Mouse (Mus musculus) heart, adult 2 months (tissue): ENCODE results near the gene Hat1. TPM values are rescaled to one million over a fixed set of nuclear protein-coding genes. Genes with fewer than 3 reads are reported as not detected.
A peak's percentile ranks its signal among the peaks of the same experiment; 100 is the strongest.

Experiments used
- DNase-seq, 2 experiments: peaks; one replicate each; pipeline ENCODE4 v3.0.0; 2021
- H3K27ac ChIP-seq: fragments of 200-600 bp; 2 replicates; pipeline ENCODE4 v1.8.1; 2022
- H3K27me3 ChIP-seq: fragments of 200-500 bp; 2 replicates; pipeline ENCODE4 v1.6.1; 2012; ENCODE audit warnings: mild to moderate bottlenecking, low read length, inconsistent platforms, mixed read lengths; ENCODE audit not compliant: control insufficient read depth, insufficient read depth
- H3K36me3 ChIP-seq: fragments of 200-500 bp; 2 replicates; pipeline ENCODE4 v1.6.1; 2012; ENCODE audit warnings: low read length, inconsistent platforms; ENCODE audit not compliant: control insufficient read depth, insufficient read depth
- H3K4me1 ChIP-seq: fragments of 200-500 bp; 2 replicates; pipeline ENCODE4 v1.6.1; 2011; ENCODE audit warnings: low read length; ENCODE audit not compliant: control insufficient read depth, insufficient read depth
- H3K4me3 ChIP-seq: fragments of 200-600 bp; 2 replicates; pipeline ENCODE4 v1.8.1; 2022
- H3K79me2 ChIP-seq: fragments of 200-500 bp; replicated peaks from 2 replicates; pipeline ENCODE4 v1.6.1; 2012; ENCODE audit warnings: mild to moderate bottlenecking, inconsistent platforms, low read length, moderate library complexity, mixed read lengths; ENCODE audit not compliant: control insufficient read depth, insufficient read depth
- H3K9ac ChIP-seq: fragments of 200-500 bp; 2 replicates; pipeline ENCODE4 v1.6.1; 2012; ENCODE audit warnings: low read depth, mild to moderate bottlenecking, control low read depth, inconsistent platforms, low read length, mixed read lengths
- CTCF ChIP-seq: fragments of 200-600 bp; IDR thresholded peaks from 2 replicates; pipeline ENCODE4 v1.8.1; 2022; ENCODE audit warnings: antibody characterized with exemption, mild to moderate bottlenecking, moderate library complexity
- EP300 ChIP-seq: fragments of 200-500 bp; IDR thresholded peaks from 2 replicates; pipeline ENCODE4 v1.6.1; 2011; ENCODE audit warnings: low read depth, low read length, control low read depth; ENCODE audit not compliant: insufficient read depth
- POLR2A ChIP-seq: fragments of 200-500 bp; IDR thresholded peaks from 2 replicates; pipeline ENCODE4 v1.6.1; 2011; ENCODE audit warnings: mild to moderate bottlenecking, low read depth, low read length, control low read depth; ENCODE audit not compliant: insufficient read depth
- WGBS: fragments of 180-500 bp; shearing (Covaris S2); methylation state at CpG from one replicate; pipeline ENCODE4 v1.1.7; 2018; 5-methylcytosine and 5-hydroxymethylcytosine counted together
- intact Hi-C: fragments of 180-260 bp; cut with DNase I; formaldehyde crosslinking; loops from one replicate; pipeline ENCODE4 v1.15.1; 2025
- polyA plus RNA-seq: library from polyadenylated mRNA; depleted of rRNA; stranded (reverse); fragments of >200 nt; gene quantifications from 2 replicates; pipeline ENCODE4 v1.2.3, GENCODE M21; 2012
- total RNA-seq, 2 experiments: library from RNA; stranded (reverse); gene quantifications; 2 replicates each; pipeline ENCODE4 v1.2.3; 2021

Hat1 gene
- total and polyA plus RNA-seq, 3 experiments: 7.6 to 28.4 (median 28.1) TPM

DNA sequence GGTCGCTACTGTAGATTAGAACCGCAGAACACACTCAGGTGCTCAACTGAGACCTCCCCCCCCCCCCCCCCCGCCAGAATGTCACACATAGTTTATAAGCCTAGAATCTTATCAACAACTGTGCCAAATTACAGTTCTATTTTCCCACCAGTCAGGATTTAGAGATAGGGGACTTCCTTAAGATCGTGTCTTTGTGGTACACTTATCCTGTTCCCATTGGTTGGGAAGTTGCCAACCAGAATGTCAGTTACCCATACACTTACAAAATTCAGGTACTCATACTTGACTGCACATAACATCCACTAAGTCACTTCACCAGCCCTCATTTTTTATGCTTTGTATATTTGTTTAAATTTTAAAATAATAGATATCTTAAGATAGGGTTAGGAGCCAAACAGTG, 46.7 kb downstream of the Hat1 start:
- Histone ChIP-seq H3K27ac (no peak overlapping the region), H3K36me3 (no peaks in the 10 kb centered on the region), H3K4me1 (no peaks in the 10 kb centered on the region), H3K27me3 (no peaks in the 10 kb centered on the region), H3K79me2 (no peaks in the 10 kb centered on the region), H3K4me3 (no peak overlapping the region), H3K9ac (no peak overlapping the region)
- TF ChIP-seq POLR2A (no peak), CTCF (no peak)
- intact Hi-C loops: no loop called here
- DNase-seq: no peak
- 79% methylated on average over 4 of the region's 4 CpGs for whole genome bisulfite sequencing

GRCm38 (mm10) chr2:71443376-71443775, 54.6 kb downstream of the Hat1 start:
- no peaks in the 10 kb centered on the region for H3K27me3 ChIP-seq
- no peaks in the 10 kb centered on the region for H3K36me3 ChIP-seq
- TF ChIP-seq POLR2A (no peak), CTCF (no peak), EP300 (no peak)
- intact Hi-C loops: no loop called here
- H3K4me1 ChIP-seq: no peaks in the 10 kb centered on the region
- H3K4me3 ChIP-seq: no peak overlapping the region
- no peak overlapping the region for H3K9ac ChIP-seq
- no peaks in the 10 kb centered on the region for H3K79me2 ChIP-seq
- 38% methylated on average over 2 of the region's 2 CpGs for WGBS
- DNase-seq: no peak
- no peak overlapping the region for H3K27ac ChIP-seq

- no peaks in the 10 kb centered on the region for H3K79me2 ChIP-seq
- H3K27me3 ChIP-seq: no peaks in the 10 kb centered on the region
- no peak overlapping the region for H3K4me3 ChIP-seq
- 58% methylated on average over 17 of the region's 17 CpGs for WGBS
- no peak for DNase-seq
- no peak overlapping the region for H3K9ac ChIP-seq
- intact Hi-C loops: no loop called here
- H3K27ac ChIP-seq: no peak overlapping the region
- TF ChIP-seq EP300 (no peak), CTCF (no peak), POLR2A (no peak)
- no peaks in the 10 kb centered on the region for H3K4me1 ChIP-seq
- H3K36me3 ChIP-seq: no peaks in the 10 kb centered on the region
These were observed 56.9 kb downstream of the Hat1 start for GRCm38 (mm10) chr2:71445536-71446196.

DNA sequence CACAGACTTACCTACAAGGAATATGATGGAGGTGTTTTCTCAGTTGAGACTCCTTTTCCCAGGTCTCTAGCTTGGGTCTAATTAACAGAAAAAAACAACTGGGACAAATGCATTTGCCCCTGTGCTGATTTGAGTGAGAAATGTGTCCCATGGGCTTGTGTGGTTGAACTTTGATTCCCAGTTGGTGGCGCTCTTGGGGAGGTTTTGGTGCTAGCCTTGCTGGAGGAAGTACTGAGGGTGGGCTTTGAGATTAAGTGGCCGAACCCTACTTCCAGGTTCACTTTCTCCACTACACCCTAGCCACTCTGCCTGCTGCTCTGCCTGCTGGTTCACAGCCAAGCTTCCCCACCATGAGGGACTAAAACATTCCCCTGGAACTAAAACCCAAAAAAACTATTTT, 60.8 kb downstream of the Hat1 start:
- no peak overlapping the region for H3K4me3 ChIP-seq
- no peaks in the 10 kb centered on the region for H3K79me2 ChIP-seq
- TF ChIP-seq POLR2A (no peak), CTCF (no peak), EP300 (no peak)
- DNase-seq: no peak
- no peaks in the 10 kb centered on the region for H3K36me3 ChIP-seq
- intact Hi-C loops: loop anchor here (5.0 kb wide), 1 partner anchor 83 kb away; no protein-coding TSS in a partner anchor
- H3K4me1 ChIP-seq: no peaks in the 10 kb centered on the region; the same call in 1 of the 2 replicates
- no peaks in the 10 kb centered on the region for H3K27me3 ChIP-seq
- no peak overlapping the region for H3K9ac ChIP-seq
- H3K27ac ChIP-seq: no peak overlapping the region
- WGBS: 24% methylated on average over 2 of the region's 2 CpGs

GRCm38 (mm10) chr2:71451761-71452160, 63.0 kb downstream of the Hat1 start:
- intact Hi-C loops: loop anchor here (5.0 kb wide), 1 partner anchor 81 kb away; no protein-coding TSS in a partner anchor

DNA sequence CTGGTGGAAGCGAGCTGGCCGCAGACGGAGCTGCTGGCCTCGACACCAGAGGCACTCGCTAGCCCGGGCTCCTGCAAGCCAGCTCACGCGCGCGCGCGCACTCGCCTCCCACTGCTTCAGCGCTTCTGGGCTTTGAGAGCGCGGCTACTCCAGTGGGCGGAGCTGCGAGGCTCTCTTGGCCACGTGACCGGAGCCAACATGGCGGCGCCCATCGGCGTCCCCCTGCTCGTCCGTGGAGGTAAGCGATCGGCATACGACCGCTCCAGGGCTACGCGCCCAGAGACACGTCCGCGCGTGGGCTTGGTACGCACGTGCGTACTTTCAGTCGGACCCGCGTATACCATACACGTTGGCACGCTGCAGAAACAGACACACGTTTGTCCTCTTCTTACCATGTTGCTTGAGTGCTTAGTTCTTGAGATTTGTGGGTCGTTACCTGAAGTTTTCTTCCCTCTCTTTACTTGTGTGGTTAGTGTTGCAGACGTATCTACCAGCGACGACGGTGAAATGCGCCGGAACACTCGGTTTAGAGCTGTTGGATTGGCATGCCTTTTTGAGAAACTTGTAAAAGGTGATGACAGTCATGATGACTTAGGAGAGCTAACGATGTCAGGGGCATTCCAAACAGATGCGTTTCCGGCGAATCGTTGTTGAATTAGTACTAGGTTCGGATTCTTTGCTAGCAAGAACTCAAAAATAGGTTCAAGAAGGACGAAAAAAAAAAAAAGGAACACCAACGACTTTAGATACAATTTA, 64.6 kb downstream of the Hat1 start, which contains the start of gene Metap1d:
Gene Metap1d (plus strand): TSS at position 116 of the 756 bp plus-strand sequence.
- Histone ChIP-seq H3K4me3 (peak within 1 kb of the TSS; percentile 84), H3K9ac (peak within 1 kb of the TSS; percentile 71), H3K36me3 (no peaks in the 10 kb centered on the region), H3K4me1 (no peaks in the 10 kb centered on the region; the same call in 1 of the 2 replicates), H3K79me2 (no peaks in the 10 kb centered on the region), H3K27ac (peak within 1 kb of the TSS; percentile 70), H3K27me3 (no peaks in the 10 kb centered on the region)
- TF ChIP-seq EP300 (no peak), POLR2A (peak; percentile 74), CTCF (peak; percentile 36)
- intact Hi-C loops: loop anchor here (1.0 to 5.0 kb wide), 2 partner anchors 79 to 86 kb away; partner anchors contain the start of gene Slc25a12
- under 1% methylated on average over 61 of the region's 61 CpGs for WGBS
- peak; percentile 93 to 95 for DNase-seq

More at GRCm38 (mm10) chr2:71451761-71452160, 63.0 kb downstream of the Hat1 start:
- H3K36me3 ChIP-seq: no peaks in the 10 kb centered on the region
- no peaks in the 10 kb centered on the region for H3K79me2 ChIP-seq
- H3K27me3 ChIP-seq: no peaks in the 10 kb centered on the region
- no peak overlapping the region for H3K27ac ChIP-seq
- 58% methylated on average over 5 of the region's 5 CpGs for whole genome bisulfite sequencing
- H3K4me1 ChIP-seq: no peaks in the 10 kb centered on the region; the same call in 1 of the 2 replicates
- no peak for DNase-seq
- H3K9ac ChIP-seq: no peak overlapping the region
- H3K4me3 ChIP-seq: no peak overlapping the region
- TF ChIP-seq EP300 (no peak), POLR2A (no peak), CTCF (no peak)
